Mouse (Mus musculus): ENCODE measurements around the gene Ccdc92b.
A peak's percentile ranks its signal among the peaks of the same experiment; 100 is the strongest.

Ccdc92b gene

DNA sequence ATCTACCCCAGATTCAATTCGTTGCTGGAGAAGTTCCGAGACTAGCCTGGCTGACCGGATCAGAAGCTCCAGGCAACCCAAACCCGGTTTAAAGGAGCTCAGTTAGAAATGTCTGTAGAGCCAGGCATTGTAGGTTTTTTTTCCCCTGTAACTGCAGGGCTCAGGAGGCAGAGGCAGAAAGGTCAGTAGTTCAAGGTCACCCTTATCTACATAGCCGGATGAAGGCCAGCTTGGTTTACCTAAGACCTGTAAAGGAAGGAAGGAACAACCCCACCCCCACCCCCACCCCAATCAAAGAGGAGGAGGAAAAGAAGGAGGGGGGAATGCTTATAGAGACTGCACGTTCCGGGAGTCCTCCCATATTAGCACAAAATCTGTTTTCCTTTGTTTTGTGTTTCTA, 8.0 kb upstream of the Ccdc92b start:
- DNase-seq (ENCODE audit: low spot score), result no peak

DNA sequence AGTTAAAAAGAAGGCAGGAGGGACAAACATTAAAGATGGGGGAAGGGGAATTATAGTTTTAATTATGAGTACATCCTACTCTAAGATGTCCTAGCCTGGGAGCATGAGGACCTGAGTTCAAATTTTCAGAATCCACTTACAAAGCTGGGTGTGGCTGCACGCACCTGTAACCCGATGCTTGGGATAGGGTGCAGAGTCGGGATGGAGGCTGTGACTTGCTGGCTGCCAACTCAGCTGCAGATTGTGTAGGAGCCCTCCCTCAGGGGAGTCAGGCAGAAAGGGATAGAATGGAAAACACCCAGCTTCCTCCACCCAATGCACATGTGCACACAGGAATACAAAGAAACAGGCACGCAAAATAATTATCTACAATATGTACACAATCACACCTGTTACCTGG, 6.0 kb upstream of the Ccdc92b start:
- DNase-seq (ENCODE audit: low spot score), result no peak

DNA sequence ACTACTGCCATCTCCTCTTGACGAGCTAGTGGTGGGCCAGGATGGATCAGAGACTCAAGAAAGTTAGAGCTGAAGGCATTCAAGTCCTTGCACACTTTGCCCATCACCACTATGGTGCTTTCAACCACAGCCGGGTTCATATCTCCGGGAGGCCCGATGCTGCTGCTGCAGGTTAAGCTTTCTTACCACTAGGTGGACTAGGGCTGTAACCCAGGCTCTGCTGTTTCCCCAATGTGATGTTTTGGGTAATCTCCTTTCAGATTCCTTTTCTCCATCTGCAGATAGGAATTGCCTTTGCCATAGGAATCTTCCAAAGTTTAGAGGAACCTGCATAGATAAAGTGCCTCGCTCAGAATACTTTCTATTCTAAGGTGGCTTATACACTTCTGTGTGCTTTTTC, 3.8 kb upstream of the Ccdc92b start:
- no peak for DNase-seq (ENCODE audit: low spot score)

DNA sequence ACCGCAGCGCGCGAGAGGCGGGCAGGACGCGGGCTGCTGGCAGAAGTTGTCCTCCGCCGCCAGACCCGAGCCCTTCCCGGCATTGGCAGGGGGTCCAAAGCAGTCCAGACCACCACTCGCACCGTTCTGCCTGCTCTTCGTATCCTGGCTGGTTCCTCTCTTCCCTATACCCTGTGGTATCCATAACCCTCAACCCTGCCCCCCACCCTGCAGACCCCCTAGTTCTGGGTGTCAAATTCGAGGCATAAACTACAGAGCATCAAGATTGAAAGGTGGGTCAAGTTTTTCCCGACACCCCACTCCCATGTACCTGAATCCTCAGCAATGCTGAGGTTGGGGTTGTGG, 523 bp downstream of the Ccdc92b start:
- no peak for DNase-seq (ENCODE audit: low spot score)

DNA sequence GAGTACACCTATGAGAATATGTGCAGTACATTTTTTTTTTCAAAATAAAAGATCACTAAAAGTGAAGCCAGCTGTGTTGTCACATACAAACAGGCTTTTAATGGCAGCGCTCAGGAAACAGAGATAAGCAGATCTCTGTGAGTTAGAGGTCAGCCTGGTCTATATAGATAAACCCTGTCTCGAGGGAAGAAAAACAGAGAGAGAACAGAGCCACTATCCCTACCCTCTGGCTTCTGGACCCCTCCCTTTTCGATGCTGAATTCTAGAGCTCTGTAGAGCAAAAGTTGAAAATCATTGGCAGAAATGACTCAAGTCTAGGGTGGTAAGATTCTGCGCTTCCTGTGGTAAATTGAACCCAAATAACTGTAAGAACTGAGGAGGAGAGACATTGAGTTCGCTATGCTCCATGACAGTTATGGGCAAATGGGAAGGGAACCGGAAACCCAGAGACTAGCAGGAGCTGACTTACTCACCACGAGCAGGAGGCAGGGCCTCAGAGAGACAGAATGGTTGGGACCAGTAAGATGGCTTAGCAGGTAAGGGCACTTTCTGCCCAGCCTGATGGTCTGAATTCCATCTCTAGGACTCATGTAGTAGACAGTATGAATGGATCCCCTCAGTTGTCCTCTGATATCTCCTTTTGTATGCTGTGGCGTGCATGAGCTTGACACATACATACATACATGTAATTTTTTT, 2.7 kb downstream of the Ccdc92b start:
- no peak for DNase-seq (ENCODE audit: low spot score)

DNA sequence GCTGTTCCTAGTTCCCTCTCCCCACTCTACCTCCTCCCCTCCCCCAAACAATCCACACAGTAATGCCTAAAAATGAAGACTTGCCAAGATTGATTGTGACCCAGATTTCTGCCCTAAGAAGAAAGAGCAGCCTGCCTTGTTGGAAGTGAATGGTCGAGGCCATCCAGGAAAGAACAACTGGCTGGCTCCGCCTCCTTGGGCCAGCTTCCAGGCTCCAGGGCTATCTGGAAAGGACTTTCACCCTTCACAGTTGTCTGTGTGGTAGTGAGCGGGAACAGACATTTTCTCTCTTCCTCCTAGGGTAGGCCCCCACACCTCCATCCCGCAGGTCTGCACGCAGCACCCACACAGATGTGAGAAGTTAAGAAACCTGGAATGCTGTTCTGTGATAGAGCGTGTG, 4.3 kb downstream of the Ccdc92b start:
- no peak for DNase-seq (ENCODE audit: low spot score)

DNA sequence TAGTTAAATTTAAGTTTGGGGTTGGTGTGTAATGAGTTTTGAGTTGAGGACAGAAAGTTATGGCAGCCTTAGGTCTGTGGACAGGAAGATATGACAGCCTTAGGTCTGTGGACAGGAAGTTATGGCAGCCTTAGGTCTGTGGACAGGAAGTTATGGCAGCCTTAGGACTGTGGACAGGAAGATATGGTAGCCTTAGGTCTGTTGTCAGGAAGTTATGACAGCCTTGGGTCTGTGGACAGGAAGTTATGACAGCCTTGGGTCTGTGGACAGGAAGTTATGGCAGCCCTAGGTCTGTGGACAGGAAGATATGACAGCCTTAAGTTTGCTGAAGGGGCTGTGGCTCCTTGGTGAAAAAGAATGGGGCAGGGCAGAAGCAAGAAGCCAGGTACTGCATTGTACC, 5.9 kb downstream of the Ccdc92b start:
- DNase-seq (ENCODE audit: low spot score), result no peak

DNA sequence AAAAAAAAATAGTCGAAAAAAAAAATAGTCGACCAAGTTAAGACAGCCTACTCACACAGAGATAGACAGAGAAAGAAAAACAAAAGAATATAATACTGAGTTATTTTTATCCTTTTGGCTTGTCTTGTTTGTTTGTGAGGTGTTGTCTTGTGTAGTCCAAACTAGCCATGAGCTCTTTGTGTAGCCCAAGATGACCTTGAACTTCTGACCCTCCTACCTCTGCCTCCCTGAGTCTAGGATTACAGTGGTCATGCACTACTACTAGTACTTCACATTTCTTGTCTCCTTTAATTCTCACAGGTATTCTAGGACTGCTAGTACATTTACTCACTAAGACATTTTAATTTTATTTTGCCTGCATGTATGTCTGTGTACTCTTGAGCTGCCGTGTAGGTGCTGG, 8.1 kb downstream of the Ccdc92b start:
- DNase-seq (ENCODE audit: low spot score), result no peak

DNA sequence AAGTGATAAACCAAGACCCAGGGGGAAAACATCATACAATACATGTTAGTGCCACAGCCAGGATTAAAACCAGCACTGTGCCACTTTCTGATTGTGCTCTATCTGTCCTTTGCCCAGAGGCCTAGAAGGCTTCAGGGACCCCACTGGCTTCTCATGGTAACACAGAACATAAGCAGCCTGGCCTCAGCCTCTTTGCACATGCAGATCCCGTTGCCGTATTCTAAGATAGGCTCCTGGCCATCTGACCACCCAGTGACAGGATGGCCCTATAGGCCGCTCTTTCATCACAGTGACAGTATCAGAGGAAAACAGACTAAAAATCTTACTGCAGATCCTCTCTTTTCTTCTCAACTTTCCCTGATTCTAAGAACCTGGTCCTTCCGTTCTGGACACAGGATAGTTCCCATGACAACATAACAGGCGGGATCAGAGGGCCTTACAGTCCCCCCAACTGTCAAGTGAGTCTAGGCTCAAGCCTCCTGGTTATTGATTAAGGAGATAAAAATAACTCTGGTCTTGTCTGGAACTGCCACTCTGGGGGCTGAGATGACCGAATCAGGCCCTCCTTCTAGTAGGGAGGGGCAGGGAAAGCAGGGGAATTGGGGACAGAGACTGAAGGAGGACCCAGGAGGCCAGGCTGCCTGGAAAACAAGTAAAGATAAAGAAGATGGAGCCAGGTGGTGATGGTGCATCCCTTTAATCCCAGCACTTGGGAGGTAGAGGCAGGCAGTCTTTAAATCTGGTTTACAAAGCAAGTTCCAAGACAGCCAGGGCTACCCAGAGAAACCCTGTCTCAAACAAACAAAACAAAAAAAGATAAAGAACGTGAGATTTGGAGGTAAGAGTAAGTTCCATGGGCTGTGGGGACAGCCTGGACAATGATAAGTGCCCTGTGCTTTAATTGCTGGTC, 12.7 kb downstream of the Ccdc92b start:
- no peak for DNase-seq (ENCODE audit: low spot score)

DNA sequence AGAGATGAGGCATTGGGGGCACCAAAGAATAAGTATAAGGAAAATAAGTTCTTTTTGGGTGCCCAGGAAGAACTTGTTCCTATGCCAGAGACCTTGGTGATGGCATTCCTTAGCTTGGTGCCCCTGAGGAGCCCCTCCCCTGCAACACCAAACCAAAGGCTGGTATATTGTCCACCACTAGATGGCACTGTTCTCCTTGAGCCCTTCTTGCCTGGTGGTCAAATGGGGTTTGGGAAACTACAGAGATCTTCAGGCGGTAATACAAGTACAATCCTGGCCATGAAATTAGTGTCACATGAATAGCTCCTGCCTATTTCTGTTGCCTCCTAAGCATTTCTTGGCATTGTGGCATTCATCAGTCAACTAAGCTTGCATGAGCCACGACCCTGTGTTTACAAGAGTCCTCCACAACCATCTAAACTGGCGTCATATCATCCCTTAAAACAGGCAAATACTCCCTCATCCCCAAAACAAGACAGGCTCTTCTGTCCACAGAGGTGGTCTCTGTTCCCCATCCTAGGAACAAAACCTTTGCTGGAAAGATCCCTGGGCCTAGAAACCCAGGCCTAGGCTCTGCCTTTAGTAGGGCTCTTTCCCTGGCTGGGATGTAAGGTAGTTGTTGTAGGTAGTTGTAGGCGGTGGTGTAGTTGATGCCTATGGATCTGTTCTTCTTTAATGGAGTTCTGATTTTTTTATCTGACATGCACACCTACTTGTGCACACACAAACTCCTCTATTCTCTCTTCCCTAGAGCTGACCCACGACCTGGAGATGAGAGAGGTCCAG, 15.3 kb downstream of the Ccdc92b start:
- DNase-seq (ENCODE audit: low spot score), result peak; percentile 78

DNA sequence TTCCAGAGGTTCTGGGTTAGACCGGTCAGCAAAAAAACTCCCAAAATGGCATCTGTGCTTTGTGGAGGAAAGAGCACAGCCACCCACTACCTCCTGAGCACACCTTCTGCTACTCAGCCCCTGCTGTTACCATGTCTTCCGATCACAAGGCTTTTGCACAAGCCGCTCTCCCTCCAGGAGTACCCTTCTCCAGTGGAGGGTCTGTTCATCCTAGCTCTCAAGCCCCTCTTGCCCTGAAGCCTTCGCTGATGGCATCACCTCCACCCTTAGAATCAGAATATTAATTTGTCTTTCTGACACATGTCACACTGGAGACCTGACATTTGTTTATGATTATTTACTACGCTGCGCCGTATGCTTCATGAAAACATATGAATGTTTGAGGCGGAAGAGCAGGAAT, 18.1 kb downstream of the Ccdc92b start:
- no peak for DNase-seq (ENCODE audit: low spot score)

DNA sequence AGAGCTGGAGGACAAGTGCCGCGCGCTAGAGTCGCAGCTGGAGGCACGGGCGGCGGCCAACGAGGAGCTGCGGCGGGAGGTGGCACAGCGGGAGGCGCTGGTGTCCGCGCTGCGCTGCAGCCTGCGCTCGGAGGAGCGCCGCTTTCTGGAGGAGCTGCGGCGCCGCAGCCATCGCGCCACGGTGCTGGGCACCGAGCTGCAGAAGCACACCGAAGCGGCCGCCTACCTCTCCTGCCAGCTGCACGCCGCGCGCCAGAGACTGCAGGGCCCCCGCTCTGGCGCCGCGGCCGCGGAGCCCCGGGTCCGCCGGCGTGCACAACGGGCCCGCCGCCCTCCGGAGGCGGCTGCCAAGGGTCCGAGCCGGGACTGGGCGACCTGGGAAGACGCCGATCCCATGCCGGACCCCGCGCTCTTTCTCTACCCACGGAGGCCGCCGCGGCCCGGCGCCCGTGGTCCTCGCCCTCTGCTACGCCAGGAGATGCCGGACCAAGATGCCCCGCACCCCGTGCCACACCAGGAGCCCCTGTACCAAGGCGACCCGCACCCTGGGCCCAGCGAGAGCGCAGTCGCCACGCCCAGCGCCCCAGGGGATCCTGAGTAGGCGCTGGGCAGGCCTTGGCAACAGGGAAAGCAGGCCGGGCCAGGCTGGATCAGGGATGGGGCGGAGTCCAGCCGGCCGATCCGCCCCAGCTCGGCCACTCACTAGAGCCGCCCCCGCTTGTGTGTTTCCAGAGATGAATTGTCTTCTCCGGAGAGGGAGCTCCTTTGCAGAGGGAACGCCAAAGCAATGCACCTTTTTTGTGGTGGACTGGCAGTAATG, 18.8 kb downstream of the Ccdc92b start:
- peak; percentile 80 for DNase-seq (ENCODE audit: low spot score)

DNA sequence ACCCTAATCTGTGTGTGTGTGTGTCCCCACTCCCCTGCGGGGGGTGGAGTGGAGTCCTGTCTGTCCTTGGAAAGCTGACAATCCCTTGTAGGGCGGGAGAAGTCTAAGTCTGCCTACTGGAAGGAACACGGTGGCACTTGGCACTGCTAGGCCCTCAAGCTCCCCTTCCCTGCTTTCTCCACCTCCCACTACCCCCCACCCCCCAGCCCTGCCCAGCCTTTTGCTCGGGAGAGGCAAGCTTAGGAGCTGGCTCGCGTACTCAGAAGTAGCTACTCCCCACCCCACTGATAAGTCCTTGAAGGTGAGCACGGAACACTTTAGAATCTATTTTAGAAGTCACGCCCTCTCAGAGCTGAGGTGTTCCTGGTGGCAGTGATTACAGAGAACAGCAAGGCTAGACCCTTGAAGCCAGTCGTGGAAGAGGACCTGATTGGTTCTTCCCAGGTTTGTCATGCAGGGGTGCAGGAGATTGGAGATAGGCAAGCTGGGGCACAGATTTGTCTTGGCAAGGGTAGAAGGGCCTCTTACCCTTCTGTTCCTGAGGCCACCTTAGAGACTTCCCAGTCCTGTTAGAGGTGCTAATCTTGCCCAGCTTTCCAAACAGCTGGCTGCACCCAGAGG, 19.5 kb downstream of the Ccdc92b start:
- DNase-seq (ENCODE audit: low spot score), result peak; percentile 73

DNA sequence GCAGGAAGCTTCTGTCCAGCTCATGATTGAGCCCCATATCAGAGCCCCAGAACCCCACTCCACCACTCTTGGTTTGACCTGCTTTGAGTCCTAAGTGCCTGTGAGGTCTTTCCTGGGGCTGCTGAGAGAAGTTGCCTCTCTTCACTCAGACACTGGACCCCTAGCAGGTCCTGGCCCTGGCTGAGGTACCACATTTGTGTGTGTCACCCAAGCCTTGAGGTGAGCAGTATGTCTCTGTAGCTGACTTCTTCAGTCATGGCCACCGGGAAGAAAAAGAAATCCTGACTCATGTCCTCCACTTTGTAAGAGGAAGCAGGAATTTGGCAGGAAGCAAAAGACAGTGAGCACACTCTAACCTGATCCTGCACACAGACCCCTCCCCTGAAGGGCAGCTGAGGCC, 20.2 kb downstream of the Ccdc92b start:
- DNase-seq (ENCODE audit: low spot score), result no peak

DNA sequence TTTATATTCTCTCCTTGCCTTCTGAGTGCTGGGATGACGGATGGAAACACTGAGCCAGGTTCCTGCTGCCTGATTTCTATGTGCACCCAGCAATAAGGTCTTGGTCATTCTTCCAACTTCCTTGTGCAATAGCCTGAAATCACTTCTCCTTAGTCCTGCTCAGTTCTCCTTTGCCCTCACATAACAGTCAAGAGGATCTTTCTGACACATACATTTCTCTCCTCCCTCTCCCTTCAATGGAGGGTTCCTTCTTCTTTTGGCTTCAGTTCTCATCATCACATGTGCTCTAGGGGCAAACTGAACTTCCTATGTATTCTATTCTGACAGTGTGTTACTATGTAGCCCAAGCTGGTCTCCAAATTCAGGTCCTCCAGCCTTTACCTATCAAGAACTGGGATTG, 28.6 kb downstream of the Ccdc92b start:
- peak; percentile 52 for DNase-seq (ENCODE audit: low spot score)

DNA sequence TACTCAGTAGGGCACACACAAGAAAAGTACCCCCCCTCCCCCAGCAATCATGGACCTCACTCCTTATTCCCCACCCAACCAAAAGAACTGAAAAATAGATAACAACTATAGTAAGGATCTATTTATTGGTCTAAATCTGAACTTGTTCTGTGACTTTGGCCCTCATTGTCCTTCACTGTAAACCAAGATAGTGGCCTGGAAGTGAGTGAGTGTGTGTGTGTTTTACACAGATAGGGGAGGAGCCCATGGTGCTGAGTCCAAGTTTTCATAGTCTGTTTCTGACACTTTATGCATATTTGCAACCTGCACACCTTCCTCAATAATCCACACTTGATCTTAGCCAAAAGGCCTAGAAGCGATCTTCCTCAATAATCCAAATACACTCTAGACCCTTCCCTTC, 29.3 kb downstream of the Ccdc92b start:
- DNase-seq (ENCODE audit: low spot score), result no peak

DNA sequence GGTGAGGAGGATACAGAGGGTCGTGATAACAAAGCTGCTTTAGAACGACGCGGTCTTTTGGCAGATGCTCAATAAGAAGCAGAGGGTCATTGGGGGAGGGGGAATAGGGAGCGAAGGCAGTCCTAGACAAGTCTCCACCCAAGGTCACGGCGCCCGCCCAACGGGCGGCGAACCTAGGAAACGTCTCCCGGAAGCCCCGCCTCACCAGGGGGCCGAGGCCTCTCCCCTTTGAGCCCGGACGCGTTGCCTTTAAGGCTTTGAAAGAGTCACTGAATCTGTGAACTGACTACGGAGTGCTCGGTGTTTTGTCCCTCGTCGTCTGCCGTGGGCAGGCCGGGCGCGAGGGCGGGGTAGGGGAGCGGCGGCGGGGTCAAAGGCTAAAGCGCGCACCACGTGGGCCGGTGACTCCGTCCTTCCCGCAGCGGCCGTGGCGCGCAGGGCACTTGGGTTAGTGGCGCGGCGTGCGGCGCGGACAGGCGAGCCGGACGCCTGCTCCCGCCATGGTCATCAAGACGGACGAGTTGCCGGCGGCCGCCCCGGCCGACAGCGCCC, 29.8 kb downstream of the Ccdc92b start, which contains the start of gene Cluh:
Gene Cluh (plus strand): TSS at position 401 of the 552 bp plus-strand sequence.
- DNase-seq (ENCODE audit: low spot score), result peak; percentile 99

DNA sequence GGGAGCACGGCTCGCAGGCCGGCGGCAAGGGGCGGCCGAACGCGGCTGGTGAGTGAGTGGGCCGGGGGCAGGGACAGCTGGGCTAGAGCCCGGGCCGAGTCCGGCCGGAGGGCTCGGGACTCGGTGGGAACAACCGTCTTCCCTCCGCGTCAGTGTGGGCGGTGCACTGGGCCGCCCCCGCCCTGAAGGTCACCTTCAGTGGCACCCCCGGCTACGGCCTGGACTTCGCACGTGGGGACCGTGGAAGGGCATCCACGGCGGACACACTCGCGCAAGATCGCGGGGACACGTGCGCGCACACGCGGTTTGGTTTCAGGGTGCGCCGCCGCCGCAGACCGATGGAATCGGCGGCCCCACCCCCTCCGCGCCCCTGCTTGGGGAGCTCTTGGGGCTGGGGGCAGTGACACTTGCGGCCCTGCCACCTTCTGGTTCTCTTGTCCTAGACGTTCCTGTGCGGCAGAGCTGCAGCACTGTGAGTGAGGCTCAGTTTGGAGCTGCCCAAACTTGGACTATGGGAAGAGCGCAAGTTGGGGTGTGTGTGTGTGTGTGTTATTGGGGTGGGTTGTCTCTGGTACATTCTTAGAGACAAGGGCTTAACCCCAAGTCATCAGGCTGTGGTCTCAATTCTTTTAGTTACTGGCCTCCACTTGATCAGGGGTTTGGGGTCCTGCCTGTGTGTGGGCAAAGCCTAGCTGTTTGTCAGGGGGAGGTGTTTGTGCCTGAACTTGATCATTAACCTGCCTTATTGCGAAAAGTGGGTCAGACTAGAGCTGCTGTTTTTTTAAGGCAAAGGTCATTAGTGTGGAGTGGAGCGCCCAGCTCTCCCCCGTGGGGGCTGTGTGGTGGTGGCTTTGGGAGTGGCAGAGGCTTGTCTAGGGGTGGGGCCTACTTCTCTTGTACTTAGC, 30.5 kb downstream of the Ccdc92b start:
- peak; percentile 59 for DNase-seq (ENCODE audit: low spot score)

DNA sequence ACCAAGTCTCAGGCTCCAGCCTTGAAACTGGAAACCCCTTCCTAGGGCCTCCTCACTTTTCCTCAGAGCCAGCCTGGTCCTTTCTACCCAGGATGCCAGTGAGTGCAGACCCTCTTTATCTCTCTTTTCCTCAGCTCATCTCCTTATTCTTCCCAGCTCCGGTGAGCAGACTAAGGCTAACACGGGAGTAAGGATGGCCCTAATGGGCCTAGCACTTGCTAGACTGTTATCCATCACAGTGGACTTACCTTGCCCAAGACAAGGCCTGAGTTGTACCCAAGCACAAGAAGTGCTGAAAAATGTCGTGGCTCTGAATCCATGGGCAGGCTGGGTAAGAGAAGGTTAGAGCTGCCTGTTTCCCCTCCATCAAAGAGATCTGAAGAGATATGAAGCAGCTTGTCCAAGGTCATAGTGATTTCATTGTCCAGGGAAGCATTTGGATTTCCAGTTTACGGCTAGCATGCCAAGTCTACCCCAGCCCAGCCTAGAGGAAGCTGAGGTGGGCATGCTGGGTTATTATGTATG, 31.2 kb downstream of the Ccdc92b start:
- DNase-seq (ENCODE audit: low spot score), result no peak

DNA sequence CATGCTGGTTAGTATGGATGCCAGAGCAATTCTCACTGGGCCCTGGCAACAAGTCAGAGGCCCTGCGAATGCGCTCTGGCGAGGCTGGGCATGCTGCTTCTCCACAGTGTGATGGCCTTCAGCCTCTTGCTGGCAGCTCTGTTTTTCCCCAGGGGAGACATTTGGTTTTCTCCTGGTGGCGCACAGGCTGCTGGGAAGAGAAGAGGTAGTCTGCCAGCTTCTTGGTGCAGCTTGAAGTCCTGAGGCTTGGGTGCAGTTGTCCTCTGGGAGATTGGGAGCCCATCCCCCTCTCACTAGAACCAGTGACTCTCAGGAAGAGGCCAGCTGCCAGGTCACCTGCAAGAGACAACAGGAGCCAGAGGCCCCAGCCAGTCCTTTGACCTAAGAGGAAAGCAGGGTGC, 33.4 kb downstream of the Ccdc92b start:
- DNase-seq (ENCODE audit: low spot score), result no peak

Measured in lung, postnatal 25 days (tissue).